Mouse (Mus musculus) megakaryocyte, embryonic 14.5 days (primary cell): ENCODE data around the gene Scn3b. TPM values are rescaled to one million over a fixed set of nuclear protein-coding genes. Genes with fewer than 3 reads are reported as not detected.

Experiments
- H3K27me3 ChIP-seq: replicated peaks from 2 replicates; pipeline ENCODE3; 2012; ENCODE audit warnings: inconsistent platforms
- H3K36me3 ChIP-seq: replicated peaks from 2 replicates; pipeline ENCODE3; 2012; ENCODE audit warnings: low read length, inconsistent platforms, mixed read lengths
- H3K4me1 ChIP-seq: 2 replicates; pipeline ENCODE4 v1.6.1; 2012; ENCODE audit warnings: inconsistent platforms
- H3K4me3 ChIP-seq: replicated peaks from 2 replicates; pipeline ENCODE3; 2012; ENCODE audit warnings: moderate library complexity, mild to moderate bottlenecking, inconsistent platforms
- H3K9me3 ChIP-seq: 2 replicates; pipeline ENCODE4 v1.6.1; 2012; ENCODE audit warnings: inconsistent platforms
- FLI1 ChIP-seq: IDR thresholded peaks from 2 replicates; pipeline ENCODE4 v1.6.1; 2012; ENCODE audit warnings: low read length, inconsistent platforms, mixed read lengths
- GATA1 ChIP-seq: IDR thresholded peaks from 3 replicates; pipeline ENCODE4 v1.6.1; 2012; ENCODE audit warnings: mixed read lengths, low read length, inconsistent platforms, borderline replicate concordance
- polyA plus RNA-seq: library from polyadenylated mRNA; stranded (reverse); fragments of >175 nt; gene quantifications from 2 replicates; pipeline ENCODE4 v1.2.3, GENCODE M21; 2012; ENCODE audit warnings: low replicate concordance; ENCODE audit not compliant: insufficient read depth

Gene Scn3b
- not detected in 2 replicates for polyA plus RNA-seq

DNA sequence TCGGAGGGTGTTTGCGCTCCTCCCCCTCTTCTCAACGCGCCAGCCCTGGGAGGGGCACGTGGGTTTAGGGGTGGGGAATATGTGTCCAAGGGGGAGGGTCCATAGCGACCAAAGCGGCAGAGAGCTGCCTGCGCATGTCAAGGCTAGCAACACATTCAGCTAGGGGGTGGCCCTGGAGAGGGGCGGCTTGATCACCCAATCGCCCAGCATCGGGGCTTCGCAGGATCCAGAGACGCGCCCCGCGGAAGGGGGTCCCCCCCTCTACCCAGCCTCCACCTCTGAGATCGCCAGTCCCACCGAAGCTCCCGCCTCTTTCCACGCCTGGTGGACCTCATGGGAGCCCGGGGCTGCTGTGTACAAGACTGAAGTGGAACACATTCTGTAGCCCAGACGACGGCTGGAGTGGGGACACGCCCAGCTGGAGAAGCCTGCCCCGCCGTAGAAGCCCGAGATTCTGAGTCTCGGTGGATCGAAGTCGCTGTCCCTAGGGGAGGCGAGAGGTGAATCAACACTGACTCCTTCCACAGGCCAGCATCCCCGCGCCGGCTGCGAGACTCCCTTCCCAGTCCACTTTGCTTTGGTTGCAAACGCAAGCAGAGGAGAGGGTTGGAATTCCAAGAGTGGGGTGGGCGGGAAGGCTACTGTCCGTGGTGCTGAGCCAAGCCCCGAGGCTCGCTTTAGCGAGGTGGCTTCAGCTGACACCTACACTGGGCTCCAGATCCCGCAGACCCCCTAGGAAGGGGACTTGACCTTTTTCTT lies at the start of gene Scn3b:
TSS of gene Scn3b (plus strand) at position 115 of the 759 bp plus-strand sequence.
- Histone ChIP-seq H3K9me3 (no peaks in the 10 kb centered on the region), H3K4me3 (peak within 1 kb of the TSS; percentile 83), H3K4me1 (peaks cover 17% of the 10 kb centered on the region), H3K27me3 (peaks cover 57% of the 10 kb centered on the region), H3K36me3 (no peaks in the 10 kb centered on the region)
- no peak for TF ChIP-seq FLI1
- no peak for TF ChIP-seq GATA1

DNA sequence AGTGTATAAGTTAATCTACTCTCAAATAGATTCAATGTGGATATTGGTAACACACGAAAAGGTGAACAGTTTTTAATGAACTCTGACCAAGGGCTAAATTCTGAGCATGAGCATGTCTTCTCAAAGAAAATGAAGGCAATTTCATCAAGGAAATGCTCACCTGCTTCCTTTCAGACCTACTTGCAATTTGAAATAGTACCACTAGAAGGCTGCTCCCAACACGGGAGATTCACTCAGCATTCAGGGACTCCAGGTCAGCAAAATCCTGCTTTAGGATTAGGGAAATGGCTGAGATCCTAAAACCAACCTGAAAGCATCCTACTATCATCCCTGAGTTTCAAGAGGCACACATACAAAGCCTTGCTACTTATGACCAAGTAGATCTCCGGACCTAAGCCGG lies 44.7 kb upstream of the Scn3b start:
- H3K36me3 ChIP-seq, result no peaks in the 10 kb centered on the region
- no peaks in the 10 kb centered on the region for H3K9me3 ChIP-seq
- no peak for TF ChIP-seq GATA1
- no peak overlapping the region for H3K4me3 ChIP-seq
- peaks cover 9% of the 10 kb centered on the region for H3K27me3 ChIP-seq
- peaks cover 21% of the 10 kb centered on the region for H3K4me1 ChIP-seq

DNA sequence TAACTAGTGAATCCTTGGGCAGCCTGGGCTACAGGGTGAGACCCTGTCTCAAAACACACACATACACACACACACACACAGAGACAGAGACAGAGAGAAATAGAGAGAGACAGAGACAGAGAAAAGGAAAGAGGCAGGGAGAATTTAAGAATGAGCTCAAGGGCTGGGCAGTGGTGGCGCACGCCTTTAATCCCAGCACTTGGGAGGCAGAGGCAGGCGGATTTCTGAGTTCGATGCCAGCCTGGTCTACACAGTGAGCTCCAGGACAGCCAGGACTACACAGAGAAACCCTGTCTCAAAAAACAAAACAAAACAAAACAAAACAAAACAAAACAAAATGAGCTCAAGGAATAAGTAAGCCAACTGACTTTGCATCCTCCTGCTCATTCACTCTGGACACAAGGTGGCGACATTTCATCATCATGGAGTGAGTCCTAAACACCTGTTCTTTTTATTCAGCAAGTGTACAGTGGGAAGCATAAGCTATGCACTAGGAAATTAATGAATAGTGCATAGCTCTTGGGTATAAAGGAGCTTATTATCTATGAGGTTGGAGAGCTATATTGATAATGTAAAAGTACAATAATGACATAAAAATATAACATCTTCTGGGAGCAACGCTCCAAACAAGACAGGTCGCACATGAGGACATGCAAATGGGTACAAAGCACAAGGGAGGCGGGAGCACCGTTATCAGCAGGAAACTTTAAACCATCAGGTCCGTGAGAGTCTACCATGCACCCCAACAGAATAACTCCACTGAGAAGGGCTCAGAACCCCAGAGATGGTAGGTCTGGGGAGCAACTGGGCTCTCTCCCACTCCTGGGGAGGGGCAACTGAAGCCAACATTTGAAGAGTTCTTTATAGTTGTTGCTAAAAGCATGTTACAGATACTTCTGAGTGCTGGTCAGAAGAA lies 40.9 kb upstream of the Scn3b start:
- peaks cover 12% of the 10 kb centered on the region for H3K9me3 ChIP-seq
- no peaks in the 10 kb centered on the region for H3K36me3 ChIP-seq
- H3K27me3 ChIP-seq, result peaks cover 28% of the 10 kb centered on the region
- no peak overlapping the region for H3K4me3 ChIP-seq
- TF ChIP-seq GATA1 (no peak), FLI1 (no peak)
- H3K4me1 ChIP-seq, result peaks cover 21% of the 10 kb centered on the region

DNA sequence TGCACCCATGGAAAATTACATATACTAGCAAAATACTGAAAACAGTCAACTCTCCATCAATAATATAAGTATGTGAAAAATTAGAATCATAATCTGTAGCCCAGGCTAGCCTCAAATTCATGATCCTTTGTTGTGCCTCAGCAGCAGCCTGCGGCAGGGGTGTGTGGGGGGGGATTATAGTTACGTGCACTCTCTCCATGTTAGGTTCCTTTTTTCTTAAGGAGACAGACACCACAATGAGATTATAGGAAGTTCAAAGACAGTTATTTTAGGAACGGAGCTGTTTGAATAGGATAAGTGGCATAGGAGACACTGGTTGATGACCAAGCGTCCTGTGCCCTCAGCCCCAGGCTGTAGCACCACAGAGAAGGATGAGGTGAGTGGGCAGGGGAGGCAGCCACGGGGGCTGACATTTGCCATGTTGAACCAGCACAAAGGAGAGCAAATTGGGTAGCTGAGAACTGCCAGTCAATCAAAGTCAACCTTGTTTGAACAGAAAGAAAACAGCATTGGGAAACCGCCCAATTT lies 40.1 kb upstream of the Scn3b start:
- H3K27me3 ChIP-seq, result peaks cover 28% of the 10 kb centered on the region
- peaks cover 13% of the 10 kb centered on the region for H3K9me3 ChIP-seq
- TF ChIP-seq FLI1 (no peak), GATA1 (no peak)
- no peaks in the 10 kb centered on the region for H3K36me3 ChIP-seq
- H3K4me3 ChIP-seq, result peak overlapping the region; percentile 62
- H3K4me1 ChIP-seq, result peaks cover 16% of the 10 kb centered on the region

DNA sequence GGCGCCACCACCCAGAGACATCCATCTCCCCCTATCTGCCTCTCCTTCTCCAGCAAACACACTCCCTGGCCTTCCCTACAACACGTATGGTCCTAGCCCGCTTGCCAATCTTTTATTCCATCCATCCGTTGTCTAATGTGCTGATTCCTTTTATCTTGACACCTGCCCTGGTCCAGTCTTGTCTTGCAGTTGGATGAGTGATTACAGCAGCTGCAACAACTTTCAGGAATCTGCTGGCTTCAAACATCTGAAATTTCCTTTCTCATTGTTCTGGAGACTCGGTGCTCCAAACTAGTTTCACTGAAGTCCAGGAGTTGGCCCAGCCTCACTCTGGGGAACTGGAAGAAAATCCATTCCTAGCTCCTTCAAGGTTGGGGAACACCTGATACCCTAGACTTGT lies 39.5 kb upstream of the Scn3b start:
- TF ChIP-seq GATA1 (no peak), FLI1 (no peak)
- H3K27me3 ChIP-seq, result peaks cover 31% of the 10 kb centered on the region
- H3K36me3 ChIP-seq, result no peaks in the 10 kb centered on the region

DNA sequence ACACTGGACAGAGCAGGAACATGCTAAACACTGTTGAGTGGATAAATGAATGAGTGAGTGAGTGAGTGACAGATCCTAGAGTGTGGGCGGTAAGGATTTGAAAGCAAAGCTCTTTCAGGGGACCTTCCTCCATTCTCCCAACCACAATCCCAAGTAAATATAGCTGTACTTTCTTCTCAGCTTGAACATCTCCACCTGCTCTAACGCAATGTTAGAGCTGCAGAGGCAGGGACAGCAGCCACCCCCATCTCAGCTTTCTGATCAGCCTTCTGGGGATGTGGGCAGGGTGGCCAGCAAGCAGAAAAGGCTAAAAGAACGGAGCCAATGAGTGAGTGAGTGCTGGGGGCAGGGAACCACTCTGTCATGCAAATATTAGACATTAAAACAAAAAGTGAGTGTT lies 38.0 kb upstream of the Scn3b start:
- TF ChIP-seq FLI1, result no peak
- TF ChIP-seq GATA1, result no peak
- H3K27me3 ChIP-seq, result peaks cover 28% of the 10 kb centered on the region
- H3K4me3 ChIP-seq, result no peak overlapping the region
- peaks cover 13% of the 10 kb centered on the region for H3K9me3 ChIP-seq
- H3K4me1 ChIP-seq, result peaks cover 10% of the 10 kb centered on the region
- H3K36me3 ChIP-seq, result no peaks in the 10 kb centered on the region

More for the DNA sequence above, 39.5 kb upstream of the Scn3b start:
- H3K9me3 ChIP-seq, result peaks cover 13% of the 10 kb centered on the region
- H3K4me1 ChIP-seq, result peaks cover 10% of the 10 kb centered on the region
- no peak overlapping the region for H3K4me3 ChIP-seq

DNA sequence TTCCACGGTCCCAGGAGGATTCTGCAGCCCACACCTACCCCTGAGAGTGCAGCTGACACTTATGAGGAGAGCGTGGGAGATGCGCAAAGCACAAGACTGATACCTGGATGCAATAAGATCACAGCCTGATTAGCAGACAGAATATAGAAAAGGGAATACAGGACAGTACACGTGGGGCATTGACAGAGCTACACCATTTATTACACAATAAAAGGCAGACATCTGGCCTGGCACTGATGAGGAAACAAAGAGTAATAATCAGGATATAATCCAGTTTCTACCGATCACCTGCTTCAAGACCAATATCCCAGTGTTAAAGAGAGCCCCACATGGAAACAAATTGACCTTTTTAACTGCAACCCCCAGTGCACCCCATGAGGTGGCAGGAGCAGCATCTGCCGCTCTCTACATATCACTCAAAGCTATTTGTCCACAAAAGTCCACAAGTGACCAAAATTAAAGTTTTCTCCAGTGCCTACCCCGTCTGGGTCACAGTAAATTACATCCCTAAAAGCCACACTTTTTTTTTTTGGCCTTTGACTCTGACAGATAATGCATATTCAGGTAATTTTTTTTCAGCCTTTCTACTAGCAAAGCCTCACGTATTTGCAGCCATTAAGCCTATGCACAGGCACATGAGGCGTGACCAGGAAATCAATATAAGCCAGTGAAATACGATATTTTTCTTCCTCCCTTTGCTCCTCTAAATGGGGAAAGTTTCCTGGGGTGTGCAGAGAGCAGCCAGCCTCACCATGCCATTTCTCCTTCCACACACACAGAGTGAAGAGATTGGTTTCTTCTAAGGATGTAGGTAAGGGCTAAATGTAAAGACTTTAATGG lies 34.6 kb upstream of the Scn3b start:
- H3K4me1 ChIP-seq, result no peaks in the 10 kb centered on the region
- H3K27me3 ChIP-seq, result peaks cover 31% of the 10 kb centered on the region
- H3K9me3 ChIP-seq, result peaks cover 13% of the 10 kb centered on the region
- no peaks in the 10 kb centered on the region for H3K36me3 ChIP-seq
- TF ChIP-seq GATA1 (no peak), FLI1 (no peak)
- no peak overlapping the region for H3K4me3 ChIP-seq

- H3K27me3 ChIP-seq, result peaks cover 32% of the 10 kb centered on the region
- no peak overlapping the region for H3K4me3 ChIP-seq
- no peaks in the 10 kb centered on the region for H3K4me1 ChIP-seq
- H3K9me3 ChIP-seq, result peaks cover 20% of the 10 kb centered on the region
- TF ChIP-seq GATA1 (no peak), FLI1 (no peak)
- no peaks in the 10 kb centered on the region for H3K36me3 ChIP-seq
These were observed 33.8 kb upstream of the Scn3b start for GRCm38 (mm10) chr9:40235220-40235619.

- H3K36me3 ChIP-seq, result no peaks in the 10 kb centered on the region
- peaks cover 15% of the 10 kb centered on the region for H3K4me1 ChIP-seq
- H3K9me3 ChIP-seq, result peaks cover 9% of the 10 kb centered on the region; the same call in 1 of the 2 replicates
- H3K27me3 ChIP-seq, result peaks cover 44% of the 10 kb centered on the region
- no peak overlapping the region for H3K4me3 ChIP-seq
- no peak for TF ChIP-seq GATA1
- TF ChIP-seq FLI1, result no peak
These were observed 29.3 kb upstream of the Scn3b start for GRCm38 (mm10) chr9:40239749-40240148.
